Mouse (Mus musculus) adipose tissue, adult 10 weeks (tissue): ENCODE data around the gene Cul3. TPM values are rescaled to one million over a fixed set of nuclear protein-coding genes. Genes with fewer than 3 reads are reported as not detected.

ENCODE experiments used
- polyA plus RNA-seq: library from polyadenylated mRNA; stranded (reverse); fragments of 350-450 nt; fragmentation: Illumina TruSeq; extraction: RNeasy Lipid Tissue Mini Kit (QIAGEN cat#74804); gene quantifications from one replicate; pipeline ENCODE4 v1.2.3, GENCODE M21; 2014; ENCODE audit warnings: low read depth, low replicate concordance

Gene Cul3
- 91.3 TPM for polyA plus RNA-seq

DNA sequence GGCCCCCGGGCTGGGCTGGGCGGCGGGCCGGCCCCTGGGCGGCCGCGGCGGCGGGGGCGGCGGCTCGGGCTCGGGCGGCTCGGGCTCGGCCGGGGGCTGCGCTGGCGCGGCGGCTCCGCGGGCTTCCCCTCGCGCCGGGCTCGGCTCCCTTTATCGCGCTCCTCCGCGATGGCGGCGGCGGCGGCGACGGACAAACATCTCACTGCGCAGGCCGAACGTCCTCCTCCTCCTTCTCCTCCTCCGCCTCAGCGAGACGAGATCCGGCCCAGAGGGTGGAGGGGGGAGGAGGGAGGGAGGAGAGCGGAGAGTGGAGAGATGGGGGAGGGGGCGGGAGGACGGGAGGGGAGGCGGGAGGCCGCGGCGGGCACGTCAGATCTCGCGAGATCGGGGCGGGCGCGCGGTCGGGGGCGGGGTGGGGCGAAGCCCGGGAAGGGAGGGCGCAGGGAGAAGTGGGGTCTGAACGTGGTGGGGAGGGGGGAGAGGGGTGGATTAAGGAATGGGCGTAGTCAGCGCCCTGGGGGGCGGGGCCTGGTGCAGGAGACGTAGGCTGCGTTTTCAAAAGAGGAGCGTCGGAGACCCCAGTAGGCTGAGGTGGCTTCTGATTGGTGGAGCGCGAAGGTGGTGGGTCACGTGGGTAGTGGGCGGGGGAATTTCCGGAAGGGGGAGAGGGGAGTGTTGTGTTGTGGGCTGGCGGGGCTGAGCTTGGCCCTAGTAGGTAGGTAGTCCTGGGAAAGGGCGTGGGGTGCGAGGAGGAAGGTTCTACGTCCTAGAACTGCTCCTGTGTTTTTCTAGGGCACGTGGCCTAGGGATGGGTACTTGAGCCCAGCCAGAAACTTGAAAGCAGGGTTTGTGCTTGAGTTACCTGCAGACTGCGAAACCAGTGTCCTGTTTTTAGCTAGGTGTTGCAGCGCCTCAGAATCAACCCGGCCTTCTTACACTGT is at the start of gene Cul3:
Cul3 (minus strand) TSS at position 45 of the 941 bp plus-strand sequence.

GRCm38 (mm10) chr1:80218268-80218667 is 122.0 kb downstream of the Cul3 start, which contains the start of gene Fam124b:
Gene Fam124b, minus strand, starts transcription at chr1:80218473.

Other genes starting within 250 kb of the Cul3 start
- 0.76 TPM for gene Fam124b, start 122.0 kb downstream of the Cul3 start, polyA plus RNA-seq
- gene Gm45261, start 121.0 kb upstream of the Cul3 start, polyA plus RNA-seq: not detected